19 mouse cellular contexts compared by ENCODE assay signal in genomic region chr3:58747924-58748323, GRCm38 (mm10). TPM values are rescaled to one million over a fixed set of nuclear protein-coding genes. Genes with fewer than 3 reads are reported as not detected.
A peak's percentile ranks its signal among the peaks of the same experiment; 100 is the strongest.
DNase-seq lines count a peak whose midpoint lies in the region; ATAC-seq and TF ChIP-seq lines count a peak whose summit lies in the region.
"Had no signal": no experiment of that assay in that cellular context is flagged by ENCODE, and none has a peak within 500 bp of the region (broad histone marks: within the 10 kb centered on the region; RNA-seq: fewer than 3 reads in every experiment).

No protein-coding gene starts in this region.

- no peak for TF ChIP-seq CTCF in MEL (IDR thresholded peaks at IDR 0.05 in 2 of 3, conservative IDR thresholded peaks at IDR 0.05 in 1 of 3; ENCODE audit: control insufficient read depth in 1 of 3, insufficient read depth in 1 of 3, low read depth in 2 of 3, low read length in 3 of 3, poor library complexity in 1 of 3, severe bottlenecking in 1 of 3)

- H3K9me3 ChIP-seq in MEL (replicated peaks; ENCODE audit: insufficient read depth, low read length) = no peaks in the 10 kb centered on the region
- no peaks in the 10 kb centered on the region for H3K9me3 ChIP-seq in midbrain, embryonic 14.5 days (ENCODE audit: control insufficient read depth, low read length)
- H3K9me3 ChIP-seq in kidney, embryonic 16.5 days (ENCODE audit: low read length) = no peaks in the 10 kb centered on the region
- H3K9me3 ChIP-seq: embryonic facial prominence, embryonic 10.5 days; forebrain, embryonic 13.5 days; heart, embryonic 13.5 days; intestine, embryonic 15.5 days had no signal

- WGBS in midbrain, embryonic 14.5 days = 93% methylated on average over 1 of the region's 1 CpGs
- 79% methylated on average over 1 of the region's 1 CpGs for WGBS in kidney, embryonic 16.5 days

- TF ChIP-seq RAD21 in MEL (IDR thresholded peaks at IDR 0.05; ENCODE audit: low read depth, low read length) = no peak

- H3K4me3 ChIP-seq in MEL (ENCODE audit: control insufficient read depth in 1 of 2, insufficient read depth in 1 of 2, low read depth in 2 of 2, low read length in 2 of 2) = no peak overlapping the region
- H3K4me3 ChIP-seq in midbrain, embryonic 14.5 days (replicated peaks; ENCODE audit: low read depth, low read length) = no peak overlapping the region
- H3K4me3 ChIP-seq in kidney, embryonic 16.5 days (ENCODE audit: low read length) = no peak overlapping the region
- H3K4me3 ChIP-seq: embryonic facial prominence, embryonic 10.5 days; forebrain, embryonic 13.5 days; heart, embryonic 13.5 days; intestine, embryonic 15.5 days had no signal

- no peak overlapping the region for H3K27ac ChIP-seq in MEL (ENCODE audit: control insufficient read depth, low read depth, low read length)
- H3K27ac ChIP-seq in midbrain, embryonic 14.5 days (replicated peaks; ENCODE audit: low read depth, low read length) = no peak overlapping the region
- H3K27ac ChIP-seq in kidney, embryonic 16.5 days (ENCODE audit: low read length) = no peak overlapping the region
- H3K27ac ChIP-seq: embryonic facial prominence, embryonic 10.5 days; forebrain, embryonic 13.5 days; heart, embryonic 13.5 days; hindbrain, embryonic 14.5 days; intestine, embryonic 15.5 days had no signal

- H3K27me3 ChIP-seq in MEL (ENCODE audit: control insufficient read depth in 1 of 2, insufficient read depth in 2 of 2, low read length in 2 of 2) = peaks cover under 1 to 9% of the 10 kb centered on the region in 2 experiments; a peak in 3 of 4 replicates
- H3K27me3 ChIP-seq in midbrain, embryonic 14.5 days (ENCODE audit: control insufficient read depth, insufficient read depth, low read length) = no peaks in the 10 kb centered on the region
- H3K27me3 ChIP-seq in kidney, embryonic 16.5 days (ENCODE audit: insufficient read depth, low read length) = no peaks in the 10 kb centered on the region
- H3K27me3 ChIP-seq: forebrain, embryonic 13.5 days; heart, embryonic 13.5 days; intestine, embryonic 15.5 days had no signal

- no peaks in the 10 kb centered on the region for H3K79me2 ChIP-seq in MEL (ENCODE audit: control insufficient read depth, insufficient read depth, low read length, poor library complexity)

- no peaks in the 10 kb centered on the region for H3K4me1 ChIP-seq in MEL (ENCODE audit: control insufficient read depth in 1 of 2, insufficient read depth in 2 of 2, low read length in 2 of 2)
- no peaks in the 10 kb centered on the region for H3K4me1 ChIP-seq in midbrain, embryonic 14.5 days (ENCODE audit: control insufficient read depth, insufficient read depth, low read length)
- H3K4me1 ChIP-seq in kidney, embryonic 16.5 days (ENCODE audit: insufficient read depth, low read length) = no peaks in the 10 kb centered on the region
- H3K4me1 ChIP-seq: embryonic facial prominence, embryonic 10.5 days; forebrain, embryonic 13.5 days; heart, embryonic 13.5 days; intestine, embryonic 15.5 days had no signal

- ATAC-seq in granulocyte monocyte progenitor cell, adult 5-6 weeks (replicated peaks; ENCODE audit: poor library complexity, severe bottlenecking) = peak; percentile 88
- ATAC-seq in megakaryocyte-erythroid progenitor cell, adult 5-6 weeks (replicated peaks; ENCODE audit: low FRiP score, low TSS enrichment, poor library complexity, severe bottlenecking) = 0 out of 2 replicates have a peak, but pooled peaks have one; percentile 41
- no peak for ATAC-seq in midbrain, embryonic 14.5 days (ENCODE audit: low FRiP score, low TSS enrichment)
- ATAC-seq in kidney, embryonic 16.5 days (ENCODE audit: low FRiP score, low TSS enrichment) = no peak
- ATAC-seq: forebrain, embryonic 13.5 days; forebrain, postnatal 0 days; intestine, embryonic 15.5 days had no signal

- no peak overlapping the region for H3K4me2 ChIP-seq in midbrain, embryonic 14.5 days (ENCODE audit: low read length)
- no peak overlapping the region for H3K4me2 ChIP-seq in kidney, embryonic 16.5 days (replicated peaks; ENCODE audit: low read depth, low read length)
- H3K4me2 ChIP-seq: forebrain, embryonic 13.5 days; heart, embryonic 13.5 days; hindbrain, embryonic 14.5 days; intestine, embryonic 15.5 days had no signal

- no peaks in the 10 kb centered on the region for H3K36me3 ChIP-seq in MEL (ENCODE audit: control insufficient read depth in 1 of 2, insufficient read depth in 2 of 2, low read length in 2 of 2)
- no peaks in the 10 kb centered on the region for H3K36me3 ChIP-seq in midbrain, embryonic 14.5 days (ENCODE audit: control insufficient read depth, insufficient read depth, low read length)
- H3K36me3 ChIP-seq in kidney, embryonic 16.5 days (ENCODE audit: insufficient read depth, low read length) = no peaks in the 10 kb centered on the region
- H3K36me3 ChIP-seq: embryonic facial prominence, embryonic 10.5 days; heart, embryonic 13.5 days; intestine, embryonic 15.5 days had no signal

- no peak overlapping the region for H3K9ac ChIP-seq in MEL (ENCODE audit: control insufficient read depth, low read depth, low read length, poor library complexity, severe bottlenecking)
- no peak overlapping the region for H3K9ac ChIP-seq in midbrain, embryonic 14.5 days (replicated peaks; ENCODE audit: low read length)
- no peak overlapping the region for H3K9ac ChIP-seq in kidney, embryonic 16.5 days (replicated peaks; ENCODE audit: low read length)
- H3K9ac ChIP-seq: forebrain, embryonic 13.5 days; forebrain, postnatal 0 days; heart, embryonic 13.5 days; hindbrain, embryonic 14.5 days; intestine, embryonic 15.5 days had no signal

- no peak for TF ChIP-seq POLR2A in MEL (IDR thresholded peaks at IDR 0.05; ENCODE audit: control insufficient read depth in 1 of 2, insufficient read depth in 1 of 2, low read depth in 1 of 2, low read length in 2 of 2, poor library complexity in 1 of 2)

- no peak for TF ChIP-seq EP300 in MEL (IDR thresholded peaks at IDR 0.05; ENCODE audit: low read depth in 1 of 2, low read length in 2 of 2)

- peak; percentile 44 for DNase-seq in A20 (ENCODE audit: low read depth, low spot score)
- DNase-seq in MEL (ENCODE audit: low read depth, low spot score) = peak; percentile 34
- DNase-seq in midbrain, embryonic 14.5 days = no peak
- no peak for DNase-seq in layer of hippocampus, adult 11-12 months (ENCODE audit: low spot score)
- DNase-seq: adrenal gland, postnatal 10 days; cerebellum, adult 11-12 months; cerebellum, adult 9-11 months; cerebellum, postnatal 36 days; forebrain, postnatal 0 days; gastrocnemius, postnatal 14 days; heart, postnatal 4 days had no signal

TF ChIP-seq in MEL, 35 proteins besides CTCF, POLR2A, EP300 and RAD21:
- TF ChIP-seq SMC3 (IDR thresholded peaks at IDR 0.05; ENCODE audit: low read depth, low read length) (no peak), NELFE (IDR thresholded peaks at IDR 0.05; ENCODE audit: low read depth, low read length) (no peak), ZNF384 (IDR thresholded peaks at IDR 0.05; ENCODE audit: low read depth, low read length) (no peak), TBP (IDR thresholded peaks at IDR 0.05; ENCODE audit: low read depth, low read length) (no peak), NRF1 (IDR thresholded peaks at IDR 0.05; ENCODE audit: insufficient read depth, low read depth, low read length, poor library complexity, severe bottlenecking) (no peak), MEF2A (IDR thresholded peaks at IDR 0.05; ENCODE audit: extremely low read depth, insufficient replicate concordance, low read depth, low read length, poor library complexity, severe bottlenecking) (no peak), MAFK (IDR thresholded peaks at IDR 0.05; ENCODE audit: borderline replicate concordance, low read depth, low read length) (no peak), ZKSCAN1 (IDR thresholded peaks at IDR 0.05; ENCODE audit: low read depth, low read length) (no peak), TCF12 (IDR thresholded peaks at IDR 0.05; ENCODE audit: low read depth, low read length) (no peak), JUND (IDR thresholded peaks at IDR 0.05; ENCODE audit: low read depth, low read length) (no peak), UBTF (IDR thresholded peaks at IDR 0.05; ENCODE audit: borderline replicate concordance, insufficient read depth, low read depth, low read length) (no peak), POLR2AphosphoS2 (IDR thresholded peaks at IDR 0.05; ENCODE audit: low read length) (no peak), RCOR1 (IDR thresholded peaks at IDR 0.05; ENCODE audit: low read depth, low read length) (no peak), MXI1 (IDR thresholded peaks at IDR 0.05; ENCODE audit: low read depth, low read length) (no peak), USF2 (IDR thresholded peaks at IDR 0.05; ENCODE audit: borderline replicate concordance in 1 of 2, insufficient read depth in 1 of 2, low read depth in 1 of 2, low read length in 2 of 2) (no peak), BHLHE40 (IDR thresholded peaks at IDR 0.05; ENCODE audit: borderline replicate concordance, low read depth, low read length) (no peak), HCFC1 (IDR thresholded peaks at IDR 0.05; ENCODE audit: low read depth, low read length) (no peak)

RNA-seq across cellular contexts. Expression of gene Siah2, which starts 55.7 kb away (rescaled TPM):
- total RNA-seq in MEL (2012; rRNA removed) = 17.6 and 20.4 TPM in 2 replicates
- 10 to 100 TPM; 22.5 to 58.1 TPM for polyA plus RNA-seq in MEL (2012; ENCODE audit: insufficient read depth in 1 of 2, insufficient read length in 2 of 2, low read depth in 1 of 2, low replicate concordance in 2 of 2, missing spikeins in 1 of 2)
- total RNA-seq in granulocyte monocyte progenitor cell, adult 5-6 weeks (2014; fragmentation: Nextera tagmentation) = 8.3 and 9.4 TPM in 2 replicates
- 8.7 and 13.8 TPM in 2 replicates for total RNA-seq in granulocyte monocyte progenitor cell, adult 5-6 weeks (2017)
- 6.0 and 14.6 TPM in 2 replicates for total RNA-seq in megakaryocyte-erythroid progenitor cell, adult 5-6 weeks (2014; fragmentation: Nextera tagmentation)
- 11.6 and 14.9 TPM in 2 replicates for total RNA-seq in megakaryocyte-erythroid progenitor cell, adult 5-6 weeks (2017)
- 9.9 and 11.8 TPM in 2 replicates for polyA plus RNA-seq in midbrain, embryonic 14.5 days (2014; fragmentation: Nextera tagmentation; extraction: Ambion mirVana)
- polyA plus RNA-seq in kidney, embryonic 16.5 days (2015; fragmentation: Nextera tagmentation; extraction: Ambion mirVana) = 3.7 and 3.9 TPM in 2 replicates

Comparison
In these comparisons a context has a peak if more than half of its experiments do, and no peak if none do; other contexts are left out.
1. DNase-seq: peak in A20 (single experiment) and MEL (single experiment); none in midbrain, embryonic 14.5 days (single experiment) and layer of hippocampus, adult 11-12 months (single experiment).
2. ATAC-seq: peak in granulocyte monocyte progenitor cell, adult 5-6 weeks (single experiment) and megakaryocyte-erythroid progenitor cell, adult 5-6 weeks (single experiment); none in midbrain, embryonic 14.5 days (single experiment) and kidney, embryonic 16.5 days (single experiment).